Mouse (Mus musculus): ENCODE measurements at regions not wholly inside any gene's neighbourhood (a gene's known extent, or its start where the extent isn't known, plus 50 kb on each side); places are given as distances from the start of the nearest gene placed in this dataset.

- TF ChIP-seq POLR2A (IDR thresholded peaks at IDR 0.05; ENCODE audit: control insufficient read depth, extremely low read depth, insufficient read depth, low read length, poor library complexity), result no peak
- no peak for TF ChIP-seq CTCF (IDR thresholded peaks at IDR 0.05; ENCODE audit: borderline replicate concordance, control insufficient read depth, extremely low read depth, insufficient read depth, low read length, poor library complexity)
Measured at GRCm38 (mm10) chr8:6606854-6607535, 1501.8 kb upstream of the Slc10a2 start.
